Mouse (Mus musculus) limb, embryonic 14.5 days (tissue): ENCODE data around the gene Sec14l1. TPM values are rescaled to one million over a fixed set of nuclear protein-coding genes. Genes with fewer than 3 reads are reported as not detected.

Experiments
- ATAC-seq: fragments of 200-750 bp; cut with Nextera tagmentation; 2 replicates; pipeline ENCODE4 v1.8.0; 2017; ENCODE audit warnings: low read depth, moderate number of reproducible peaks, moderate TSS enrichment; ENCODE audit not compliant: low FRiP score
- DNase-seq: peaks from one replicate; pipeline ENCODE4 v3.0.0-alpha.2; 2015; ENCODE audit warnings: low spot score
- H3K27ac ChIP-seq: fragments of 300-500 bp; sonication (generic); replicated peaks from 2 replicates; pipeline ENCODE4 v1.5.1; 2014; ENCODE audit warnings: low read depth, mild to moderate bottlenecking, low read length, moderate library complexity, mixed read lengths
- H3K27me3 ChIP-seq: fragments of 300-500 bp; sonication (generic); 2 replicates; pipeline ENCODE4 v1.6.1; 2014; ENCODE audit warnings: low read length, mixed read lengths; ENCODE audit not compliant: control insufficient read depth, insufficient read depth
- H3K36me3 ChIP-seq: fragments of 300-500 bp; sonication (generic); 2 replicates; pipeline ENCODE4 v1.6.1; 2014; ENCODE audit warnings: mild to moderate bottlenecking, low read length, moderate library complexity, mixed read lengths; ENCODE audit not compliant: control insufficient read depth, insufficient read depth
- H3K4me1 ChIP-seq: fragments of 300-500 bp; sonication (generic); 2 replicates; pipeline ENCODE4 v1.6.1; 2014; ENCODE audit warnings: antibody characterized with exemption, low read length, mixed read lengths; ENCODE audit not compliant: control insufficient read depth, insufficient read depth
- H3K4me2 ChIP-seq: fragments of 300-500 bp; sonication (generic); replicated peaks from 2 replicates; pipeline ENCODE4 v1.6.1; 2014; ENCODE audit warnings: low read depth, mild to moderate bottlenecking, low read length, moderate library complexity; ENCODE audit not compliant: severe bottlenecking
- H3K4me3 ChIP-seq: fragments of 300-500 bp; sonication (generic); replicated peaks from 2 replicates; pipeline ENCODE4 v1.5.1; 2014; ENCODE audit warnings: low read length
- H3K9ac ChIP-seq: fragments of 300-500 bp; sonication (generic); 2 replicates; pipeline ENCODE4 v1.6.1; 2014; ENCODE audit warnings: mild to moderate bottlenecking, low read depth, low read length, moderate library complexity; ENCODE audit not compliant: severe bottlenecking
- H3K9me3 ChIP-seq: fragments of 300-500 bp; sonication (generic); 2 replicates; pipeline ENCODE4 v1.6.1; 2016; ENCODE audit warnings: low read length; ENCODE audit not compliant: control insufficient read depth
- POLR2A ChIP-seq: fragments of 200-500 bp; IDR thresholded peaks from 2 replicates; pipeline ENCODE4 v1.8.0; 2012; ENCODE audit warnings: inconsistent platforms, mild to moderate bottlenecking, moderate library complexity, borderline replicate concordance; ENCODE audit not compliant: insufficient read depth, insufficient read length; ENCODE audit errors: extremely low read depth
- WGBS: fragments of 180-500 bp; shearing (Covaris S2); extraction: QIAGEN DNeasy Blood & Tissue Kit; methylation state at CpG from one replicate; pipeline ENCODE4 v1.1.7; 2014; 5-methylcytosine and 5-hydroxymethylcytosine counted together
- polyA plus RNA-seq, 2 experiments: library from polyadenylated mRNA; depleted of rRNA in 1 of 2; stranded (reverse) in 1 of 2; unstranded in 1 of 2; fragments of >200 nt; fragmentation: Nextera tagmentation in 1 of 2; extraction: Ambion mirVana in 1 of 2; gene quantifications; 2 replicates each; pipeline versions ENCODE4 v1.2.1 to v1.2.3; 2012 to 2014

Sec14l1 gene
- polyA plus RNA-seq, 2 experiments = 38.7 to 72.5 TPM

DNA sequence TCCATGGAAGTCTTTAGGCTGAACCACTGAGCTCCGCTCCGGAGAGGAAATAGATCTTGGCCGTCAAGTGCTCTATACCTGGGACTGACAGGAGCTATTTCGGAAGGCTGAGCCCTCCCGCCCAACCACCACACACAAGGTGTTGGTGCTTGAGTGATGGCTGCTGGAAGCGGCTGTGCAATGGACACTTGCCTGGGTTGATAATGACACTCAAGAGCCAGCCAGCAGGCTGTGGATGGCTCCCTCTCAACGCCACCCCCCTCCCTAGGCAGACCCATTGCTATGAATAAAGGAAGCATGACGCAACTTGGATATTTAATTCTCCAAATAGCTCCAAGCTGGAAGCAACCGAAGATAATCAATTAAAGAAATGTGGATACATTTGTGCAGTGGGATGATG is 20.3 kb upstream of the Sec14l1 start:
- Histone ChIP-seq H3K36me3 (no peaks in the 10 kb centered on the region), H3K4me2 (no peak overlapping the region), H3K9me3 (no peaks in the 10 kb centered on the region), H3K27ac (no peak overlapping the region), H3K4me1 (peaks cover 20% of the 10 kb centered on the region), H3K9ac (no peak overlapping the region), H3K27me3 (no peaks in the 10 kb centered on the region), H3K4me3 (no peak overlapping the region)
- no peak for ATAC-seq
- DNase-seq = no peak
- 87% methylated on average over 9 of the region's 9 CpGs for WGBS
- TF ChIP-seq POLR2A = no peak

DNA sequence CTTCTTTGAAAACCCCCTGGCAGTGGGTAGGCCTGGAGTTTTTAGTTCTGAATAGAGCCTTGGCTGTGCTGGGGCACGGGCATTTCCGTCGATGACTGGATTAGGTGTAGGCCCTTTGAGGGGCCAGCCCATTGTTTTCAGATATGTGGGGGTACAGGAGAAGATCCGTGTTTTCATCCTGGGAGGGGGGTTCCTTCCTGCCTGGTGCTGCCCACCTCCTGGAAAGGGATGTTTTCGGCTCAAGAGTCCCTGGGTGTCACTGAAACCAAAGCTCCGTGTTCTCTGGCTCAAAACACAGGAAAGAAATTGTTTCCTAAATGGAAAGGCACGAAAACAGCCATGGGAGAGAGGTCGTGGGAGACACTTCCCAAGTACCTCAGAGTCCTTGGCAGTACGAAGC is 17.9 kb upstream of the Sec14l1 start:
- Histone ChIP-seq H3K9me3 (no peaks in the 10 kb centered on the region), H3K36me3 (no peaks in the 10 kb centered on the region), H3K4me2 (no peak overlapping the region), H3K4me1 (peaks cover 10% of the 10 kb centered on the region), H3K4me3 (no peak overlapping the region), H3K9ac (no peak overlapping the region), H3K27me3 (no peaks in the 10 kb centered on the region), H3K27ac (no peak overlapping the region)
- WGBS = 74% methylated on average over 9 of the region's 9 CpGs
- no peak for DNase-seq
- ATAC-seq = no peak
- TF ChIP-seq POLR2A = no peak

- DNase-seq = no peak
- no peaks in the 10 kb centered on the region for H3K27me3 ChIP-seq
- TF ChIP-seq POLR2A = no peak
- no peak overlapping the region for H3K4me3 ChIP-seq
- no peak overlapping the region for H3K4me2 ChIP-seq
- no peak overlapping the region for H3K9ac ChIP-seq
- no peak overlapping the region for H3K27ac ChIP-seq
- H3K4me1 ChIP-seq = no peaks in the 10 kb centered on the region; the same call in 1 of the 2 replicates
- ATAC-seq = no peak
- H3K36me3 ChIP-seq = no peaks in the 10 kb centered on the region
- WGBS = 26% methylated on average over 5 of the region's 5 CpGs
- no peaks in the 10 kb centered on the region for H3K9me3 ChIP-seq
Measured at GRCm38 (mm10) chr11:117098155-117098554, 16.8 kb upstream of the Sec14l1 start.

GRCm38 (mm10) chr11:117098784-117099183 is 16.2 kb upstream of the Sec14l1 start:
- H3K9ac ChIP-seq = no peak overlapping the region
- 79% methylated on average over 3 of the region's 3 CpGs for WGBS
- no peaks in the 10 kb centered on the region for H3K4me1 ChIP-seq
- DNase-seq = no peak
- H3K4me3 ChIP-seq = no peak overlapping the region
- TF ChIP-seq POLR2A = no peak
- H3K36me3 ChIP-seq = no peaks in the 10 kb centered on the region
- no peak for ATAC-seq
- no peak overlapping the region for H3K4me2 ChIP-seq
- H3K27ac ChIP-seq = no peak overlapping the region
- no peaks in the 10 kb centered on the region for H3K27me3 ChIP-seq
- H3K9me3 ChIP-seq = no peaks in the 10 kb centered on the region

GRCm38 (mm10) chr11:117099372-117099771 is 15.6 kb upstream of the Sec14l1 start:
- Histone ChIP-seq H3K4me2 (no peak overlapping the region), H3K27ac (no peak overlapping the region), H3K9ac (no peak overlapping the region), H3K4me3 (no peak overlapping the region), H3K4me1 (no peaks in the 10 kb centered on the region; the same call in 1 of the 2 replicates), H3K36me3 (no peaks in the 10 kb centered on the region), H3K27me3 (no peaks in the 10 kb centered on the region), H3K9me3 (no peaks in the 10 kb centered on the region)
- no peak for ATAC-seq
- no peak for DNase-seq
- 70% methylated on average over 2 of the region's 2 CpGs for WGBS
- TF ChIP-seq POLR2A = no peak
